Mouse (Mus musculus): ENCODE measurements around the gene Tor4a. TPM values are rescaled to one million over a fixed set of nuclear protein-coding genes. Genes with fewer than 3 reads are reported as not detected.

The Tor4a gene
- polyA plus RNA-seq, 1 experiment, result 90.6 TPM

GRCm38 (mm10) chr2:25211121-25211670 lies 14.5 kb upstream of the Tor4a start, which contains the start of gene Nelfb:
Gene Nelfb, minus strand, starts transcription at chr2:25211489.
- no peaks in the 10 kb centered on the region for H3K27me3 ChIP-seq (ENCODE audit: control insufficient read depth, insufficient read depth, low read length)
- under 1% methylated on average over 44 of the region's 44 CpGs for WGBS
- peak; percentile 90 for DNase-seq
- peak within 1 kb of the TSS; percentile 89 for H3K4me3 ChIP-seq (ENCODE audit: control insufficient read depth, insufficient read depth, low read length)
- no peaks in the 10 kb centered on the region; the same call in 1 of the 2 replicates for H3K36me3 ChIP-seq (ENCODE audit: control insufficient read depth, insufficient read depth, low read length)
- TF ChIP-seq CTCF (IDR thresholded peaks at IDR 0.05; ENCODE audit: borderline replicate concordance, control insufficient read depth, extremely low read depth, insufficient read depth, low read length, poor library complexity), result no peak
- TF ChIP-seq POLR2A (IDR thresholded peaks at IDR 0.05; ENCODE audit: control insufficient read depth, extremely low read depth, insufficient read depth, low read length, poor library complexity), result peak; percentile 66; the same call in 1 of the 2 replicates
- H3K4me1 ChIP-seq (replicated peaks; ENCODE audit: control insufficient read depth, insufficient read depth, low read length), result peaks cover 11% of the 10 kb centered on the region
- no peak within 1 kb of the TSS for H3K27ac ChIP-seq (ENCODE audit: control insufficient read depth, insufficient read depth, low read length)

GRCm38 (mm10) chr2:25210686-25211085 lies 14.0 kb upstream of the Tor4a start:
- Histone ChIP-seq H3K4me1 (replicated peaks; ENCODE audit: control insufficient read depth, insufficient read depth, low read length) (peaks cover 11% of the 10 kb centered on the region), H3K4me3 (ENCODE audit: control insufficient read depth, insufficient read depth, low read length) (peak overlapping the region; percentile 89), H3K27ac (ENCODE audit: control insufficient read depth, insufficient read depth, low read length) (no peak overlapping the region), H3K36me3 (ENCODE audit: control insufficient read depth, insufficient read depth, low read length) (peaks cover 3% of the 10 kb centered on the region), H3K27me3 (ENCODE audit: control insufficient read depth, insufficient read depth, low read length) (no peaks in the 10 kb centered on the region)
- DNase-seq, result no peak
- no peak for TF ChIP-seq POLR2A (IDR thresholded peaks at IDR 0.05; ENCODE audit: control insufficient read depth, extremely low read depth, insufficient read depth, low read length, poor library complexity)
- no peak for TF ChIP-seq CTCF (IDR thresholded peaks at IDR 0.05; ENCODE audit: borderline replicate concordance, control insufficient read depth, extremely low read depth, insufficient read depth, low read length, poor library complexity)
- WGBS, result under 1% methylated on average over 24 of the region's 24 CpGs

- Histone ChIP-seq H3K4me3 (ENCODE audit: control insufficient read depth, insufficient read depth, low read length) (no peak overlapping the region), H3K36me3 (ENCODE audit: control insufficient read depth, insufficient read depth, low read length) (peaks cover 16% of the 10 kb centered on the region), H3K27ac (ENCODE audit: control insufficient read depth, insufficient read depth, low read length) (no peak overlapping the region), H3K27me3 (ENCODE audit: control insufficient read depth, insufficient read depth, low read length) (no peaks in the 10 kb centered on the region), H3K4me1 (replicated peaks; ENCODE audit: control insufficient read depth, insufficient read depth, low read length) (peaks cover 11% of the 10 kb centered on the region)
- DNase-seq, result no peak
- WGBS, result 81% methylated on average over 1 of the region's 1 CpGs
- TF ChIP-seq POLR2A (IDR thresholded peaks at IDR 0.05; ENCODE audit: control insufficient read depth, extremely low read depth, insufficient read depth, low read length, poor library complexity) (no peak), CTCF (IDR thresholded peaks at IDR 0.05; ENCODE audit: borderline replicate concordance, control insufficient read depth, extremely low read depth, insufficient read depth, low read length, poor library complexity) (no peak)
Measured at GRCm38 (mm10) chr2:25207593-25207992, 10.9 kb upstream of the Tor4a start.

DNA sequence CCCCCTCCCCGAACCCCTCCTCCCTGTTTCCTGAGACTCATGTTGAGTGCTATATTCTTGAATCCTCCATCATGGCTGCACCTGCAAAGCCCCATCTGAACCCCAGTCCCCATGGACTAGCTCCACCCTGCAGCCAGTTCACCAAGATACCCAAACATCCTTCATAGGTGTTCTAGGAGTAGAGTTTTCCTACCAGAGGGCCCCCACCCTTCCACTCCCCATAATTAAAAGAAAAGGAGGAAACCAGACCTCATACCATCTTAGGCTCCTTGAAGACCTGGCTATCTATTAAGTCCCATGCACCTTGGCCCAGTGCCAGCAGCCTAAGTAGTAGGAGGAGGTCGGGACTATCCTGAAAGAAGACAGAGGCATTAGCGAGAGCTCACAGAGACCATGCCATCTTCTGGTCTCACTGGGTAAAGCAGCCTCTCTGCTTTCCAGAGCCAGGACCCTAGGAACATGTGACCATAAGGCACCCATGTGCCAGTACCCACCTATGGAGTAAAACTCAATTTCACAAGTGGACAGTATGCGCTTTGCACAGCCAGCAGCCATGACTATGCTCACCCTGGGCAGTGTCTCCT lies 7.0 kb upstream of the Tor4a start:
- no peak overlapping the region for H3K27ac ChIP-seq (ENCODE audit: control insufficient read depth, insufficient read depth, low read length)
- no peak overlapping the region for H3K4me3 ChIP-seq (ENCODE audit: control insufficient read depth, insufficient read depth, low read length)
- H3K27me3 ChIP-seq (ENCODE audit: control insufficient read depth, insufficient read depth, low read length), result no peaks in the 10 kb centered on the region
- peaks cover 33% of the 10 kb centered on the region for H3K36me3 ChIP-seq (ENCODE audit: control insufficient read depth, insufficient read depth, low read length)
- TF ChIP-seq POLR2A (IDR thresholded peaks at IDR 0.05; ENCODE audit: control insufficient read depth, extremely low read depth, insufficient read depth, low read length, poor library complexity), result no peak
- no peak for TF ChIP-seq CTCF (IDR thresholded peaks at IDR 0.05; ENCODE audit: borderline replicate concordance, control insufficient read depth, extremely low read depth, insufficient read depth, low read length, poor library complexity)
- 79% methylated on average over 4 of the region's 4 CpGs for WGBS
- H3K4me1 ChIP-seq (replicated peaks; ENCODE audit: control insufficient read depth, insufficient read depth, low read length), result no peaks in the 10 kb centered on the region
- no peak for DNase-seq

DNA sequence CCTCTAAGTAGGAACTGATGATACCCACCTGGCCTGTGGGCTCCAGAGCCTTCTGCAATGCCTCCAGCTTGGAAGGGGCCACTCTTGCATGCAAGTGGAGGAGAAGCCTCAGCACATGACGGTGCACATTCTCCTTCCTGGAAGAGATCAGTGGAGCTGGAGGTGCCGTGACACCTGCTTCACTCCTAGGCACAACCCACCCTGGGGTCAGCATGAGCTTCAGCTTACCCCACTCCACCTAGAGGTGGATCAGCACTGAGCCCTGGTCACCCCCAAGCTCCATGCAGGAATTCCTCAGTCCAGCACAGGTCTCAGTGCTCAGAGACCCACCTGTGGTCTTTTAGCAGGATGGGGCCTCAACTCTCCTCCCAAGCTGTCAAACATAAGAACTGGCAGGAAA lies 3.9 kb upstream of the Tor4a start:
- TF ChIP-seq CTCF (IDR thresholded peaks at IDR 0.05; ENCODE audit: borderline replicate concordance, control insufficient read depth, extremely low read depth, insufficient read depth, low read length, poor library complexity) (no peak), POLR2A (IDR thresholded peaks at IDR 0.05; ENCODE audit: control insufficient read depth, extremely low read depth, insufficient read depth, low read length, poor library complexity) (no peak)
- Histone ChIP-seq H3K27ac (ENCODE audit: control insufficient read depth, insufficient read depth, low read length) (no peak overlapping the region), H3K27me3 (ENCODE audit: control insufficient read depth, insufficient read depth, low read length) (no peaks in the 10 kb centered on the region), H3K36me3 (ENCODE audit: control insufficient read depth, insufficient read depth, low read length) (peaks cover 30% of the 10 kb centered on the region), H3K4me1 (replicated peaks; ENCODE audit: control insufficient read depth, insufficient read depth, low read length) (peaks cover 12% of the 10 kb centered on the region), H3K4me3 (ENCODE audit: control insufficient read depth, insufficient read depth, low read length) (no peak overlapping the region)
- DNase-seq, result no peak
- WGBS, result 98% methylated on average over 2 of the region's 2 CpGs

DNA sequence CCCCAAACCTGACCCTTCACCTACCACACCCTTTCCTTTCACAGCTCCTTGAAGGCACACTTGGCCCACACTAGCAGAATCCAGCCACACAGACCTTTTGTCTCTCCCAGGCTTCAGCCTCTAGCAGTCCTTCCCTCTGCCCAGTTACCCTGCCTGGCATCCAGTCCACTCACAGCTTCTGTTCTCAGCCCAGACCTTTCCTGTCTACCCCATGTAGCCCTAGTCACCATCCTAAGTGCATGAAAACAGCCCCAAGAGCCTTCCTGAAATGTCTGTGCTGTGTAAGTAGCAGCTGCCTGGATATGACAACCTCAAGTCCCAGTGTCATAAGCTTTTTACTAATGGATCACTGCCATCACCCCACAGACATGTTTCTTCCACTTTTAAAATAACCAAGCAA lies 1.3 kb upstream of the Tor4a start:
- Histone ChIP-seq H3K4me3 (ENCODE audit: control insufficient read depth, insufficient read depth, low read length) (no peak overlapping the region), H3K27ac (ENCODE audit: control insufficient read depth, insufficient read depth, low read length) (no peak overlapping the region), H3K4me1 (replicated peaks; ENCODE audit: control insufficient read depth, insufficient read depth, low read length) (peaks cover 35% of the 10 kb centered on the region), H3K36me3 (ENCODE audit: control insufficient read depth, insufficient read depth, low read length) (peaks cover 19% of the 10 kb centered on the region), H3K27me3 (ENCODE audit: control insufficient read depth, insufficient read depth, low read length) (no peaks in the 10 kb centered on the region)
- TF ChIP-seq POLR2A (IDR thresholded peaks at IDR 0.05; ENCODE audit: control insufficient read depth, extremely low read depth, insufficient read depth, low read length, poor library complexity) (no peak), CTCF (IDR thresholded peaks at IDR 0.05; ENCODE audit: borderline replicate concordance, control insufficient read depth, extremely low read depth, insufficient read depth, low read length, poor library complexity) (no peak)
- DNase-seq, result no peak
